8 mouse cellular contexts compared by ENCODE assay signal in genomic region chr3:95174011-95174592, GRCm38 (mm10). TPM values are rescaled to one million over a fixed set of nuclear protein-coding genes. Genes with fewer than 3 reads are reported as not detected.
DNase-seq lines count a peak whose midpoint lies in the region; ATAC-seq lines count a peak whose summit lies in the region.

No protein-coding gene starts in this region.

- H3K4me2 ChIP-seq in forebrain, embryonic 16.5 days (ENCODE audit: low read length) = peak overlapping the region; percentile 23; the same call in 1 of the 2 replicates
- H3K4me2 ChIP-seq in neural tube, embryonic 15.5 days = peak overlapping the region; percentile 51

- WGBS in forebrain, embryonic 16.5 days = 3% methylated on average over 16 of the region's 16 CpGs
- WGBS in neural tube, embryonic 15.5 days = 10% methylated on average over 16 of the region's 16 CpGs

- H3K27ac ChIP-seq in forebrain, embryonic 16.5 days (ENCODE audit: low read length) = no peak overlapping the region
- H3K27ac ChIP-seq in neural tube, embryonic 15.5 days (replicated peaks) = no peak overlapping the region

- no peak overlapping the region for H3K9ac ChIP-seq in forebrain, embryonic 16.5 days (replicated peaks; ENCODE audit: low read depth, low read length)
- no peak overlapping the region for H3K9ac ChIP-seq in neural tube, embryonic 15.5 days (replicated peaks)

- peak; percentile 59 for ATAC-seq in forebrain, embryonic 16.5 days
- peak; percentile 49 for ATAC-seq in neural tube, embryonic 15.5 days (ENCODE audit: low FRiP score)

- H3K9me3 ChIP-seq in forebrain, embryonic 16.5 days (ENCODE audit: control insufficient read depth, low read length) = no peaks in the 10 kb centered on the region
- H3K9me3 ChIP-seq in neural tube, embryonic 15.5 days (replicated peaks) = no peaks in the 10 kb centered on the region

- DNase-seq in ES-CJ7 (ENCODE audit: low read depth, low spot score) = peak; percentile 88
- DNase-seq in cerebellum, adult 18-20 months = peak; percentile 88
- DNase-seq in heart, postnatal 36 days = peak; percentile 89 to 94
- DNase-seq in layer of hippocampus, adult 11-12 months (ENCODE audit: low spot score) = peak; percentile 81
- peak; percentile 84 to 87 for DNase-seq in lung, adult 18-20 months
- peak; percentile 62 to 67 for DNase-seq in thymus, adult 18-20 months

- peaks cover 13% of the 10 kb centered on the region for H3K4me1 ChIP-seq in forebrain, embryonic 16.5 days (replicated peaks; ENCODE audit: control insufficient read depth, insufficient read depth, low read length)
- H3K4me1 ChIP-seq in neural tube, embryonic 15.5 days = peaks cover 20% of the 10 kb centered on the region

- intact Hi-C loops in heart, postnatal 36 days (cut with DNase I) = loop anchor here (1.0 kb wide), 1 partner anchor 32 kb away; the partner anchor contains the start of gene Tnfaip8l2

- H3K36me3 ChIP-seq in forebrain, embryonic 16.5 days (ENCODE audit: control insufficient read depth, insufficient read depth) = peaks cover 25% of the 10 kb centered on the region
- H3K36me3 ChIP-seq in neural tube, embryonic 15.5 days = peaks cover 43% of the 10 kb centered on the region

- H3K4me3 ChIP-seq in forebrain, embryonic 16.5 days (replicated peaks; ENCODE audit: low read length) = no peak overlapping the region
- H3K4me3 ChIP-seq in neural tube, embryonic 15.5 days (replicated peaks) = no peak overlapping the region

- H3K27me3 ChIP-seq in forebrain, embryonic 16.5 days (replicated peaks; ENCODE audit: control insufficient read depth, insufficient read depth, low read length) = peaks cover 18% of the 10 kb centered on the region
- H3K27me3 ChIP-seq in neural tube, embryonic 15.5 days (replicated peaks) = peaks cover 35% of the 10 kb centered on the region

RNA-seq across cellular contexts. Expression of gene Sema6c, which starts 13.8 kb away (rescaled TPM):
- 21.4 and 22.6 TPM in 2 replicates for polyA plus RNA-seq in forebrain, embryonic 16.5 days (2015; fragmentation: Nextera tagmentation; extraction: Ambion mirVana)
- total RNA-seq in heart, postnatal 36 days (2021) = 10 to 100 TPM in 1 of 2 experiments, 1 to 10 TPM in 1; 4.7 to 10.2 TPM
- polyA plus RNA-seq in neural tube, embryonic 15.5 days (2015; fragmentation: Nextera tagmentation; extraction: Ambion mirVana) = 17.7 and 24.4 TPM in 2 replicates

RNA-seq across cellular contexts. Expression of gene Tnfaip8l2, which starts 31.9 kb away (rescaled TPM):
- 2.1 and 2.5 TPM in 2 replicates for polyA plus RNA-seq in forebrain, embryonic 16.5 days (2015; fragmentation: Nextera tagmentation; extraction: Ambion mirVana)
- total RNA-seq in heart, postnatal 36 days (2021) = 1 to 10 TPM; 1.4 to 2.7 TPM
- 3.0 and 5.6 TPM in 2 replicates for polyA plus RNA-seq in neural tube, embryonic 15.5 days (2015; fragmentation: Nextera tagmentation; extraction: Ambion mirVana)

RNA-seq across cellular contexts. Expression of gene Lysmd1, which starts 40.2 kb away (rescaled TPM):
- 41.9 and 46.6 TPM in 2 replicates for polyA plus RNA-seq in forebrain, embryonic 16.5 days (2015; fragmentation: Nextera tagmentation; extraction: Ambion mirVana)
- total RNA-seq in heart, postnatal 36 days (2021) = 1 to 10 TPM; 5.8 to 6.5 TPM
- polyA plus RNA-seq in neural tube, embryonic 15.5 days (2015; fragmentation: Nextera tagmentation; extraction: Ambion mirVana) = 38.1 and 46.0 TPM in 2 replicates

RNA-seq across cellular contexts. Expression of gene Scnm1, which starts 40.3 kb away (rescaled TPM):
- 90.1 and 93.1 TPM in 2 replicates for polyA plus RNA-seq in forebrain, embryonic 16.5 days (2015; fragmentation: Nextera tagmentation; extraction: Ambion mirVana)
- 10 to 100 TPM; 24.1 to 37.5 TPM for total RNA-seq in heart, postnatal 36 days (2021)
- polyA plus RNA-seq in neural tube, embryonic 15.5 days (2015; fragmentation: Nextera tagmentation; extraction: Ambion mirVana) = 86.7 and 88.4 TPM in 2 replicates

RNA-seq across cellular contexts. Expression of gene Gabpb2, which starts 43.6 kb away (rescaled TPM):
- polyA plus RNA-seq in forebrain, embryonic 16.5 days (2015; fragmentation: Nextera tagmentation; extraction: Ambion mirVana) = 4.2 and 5.6 TPM in 2 replicates
- total RNA-seq in heart, postnatal 36 days (2021) = 10 to 100 TPM; 10.9 to 11.7 TPM
- polyA plus RNA-seq in neural tube, embryonic 15.5 days (2015; fragmentation: Nextera tagmentation; extraction: Ambion mirVana) = 2.8 and 3.9 TPM in 2 replicates
